Mouse (Mus musculus) neutrophil, adult 65 days (primary cell): ENCODE data around the gene Kcng3. TPM values are rescaled to one million over a fixed set of nuclear protein-coding genes. Genes with fewer than 3 reads are reported as not detected.

ENCODE experiments used
- total RNA-seq: library from RNA; stranded (reverse); gene quantifications from 2 replicates; pipeline ENCODE4 v1.2.4, GENCODE M21; 2023

The Kcng3 gene
- total RNA-seq: not detected in 2 replicates

DNA sequence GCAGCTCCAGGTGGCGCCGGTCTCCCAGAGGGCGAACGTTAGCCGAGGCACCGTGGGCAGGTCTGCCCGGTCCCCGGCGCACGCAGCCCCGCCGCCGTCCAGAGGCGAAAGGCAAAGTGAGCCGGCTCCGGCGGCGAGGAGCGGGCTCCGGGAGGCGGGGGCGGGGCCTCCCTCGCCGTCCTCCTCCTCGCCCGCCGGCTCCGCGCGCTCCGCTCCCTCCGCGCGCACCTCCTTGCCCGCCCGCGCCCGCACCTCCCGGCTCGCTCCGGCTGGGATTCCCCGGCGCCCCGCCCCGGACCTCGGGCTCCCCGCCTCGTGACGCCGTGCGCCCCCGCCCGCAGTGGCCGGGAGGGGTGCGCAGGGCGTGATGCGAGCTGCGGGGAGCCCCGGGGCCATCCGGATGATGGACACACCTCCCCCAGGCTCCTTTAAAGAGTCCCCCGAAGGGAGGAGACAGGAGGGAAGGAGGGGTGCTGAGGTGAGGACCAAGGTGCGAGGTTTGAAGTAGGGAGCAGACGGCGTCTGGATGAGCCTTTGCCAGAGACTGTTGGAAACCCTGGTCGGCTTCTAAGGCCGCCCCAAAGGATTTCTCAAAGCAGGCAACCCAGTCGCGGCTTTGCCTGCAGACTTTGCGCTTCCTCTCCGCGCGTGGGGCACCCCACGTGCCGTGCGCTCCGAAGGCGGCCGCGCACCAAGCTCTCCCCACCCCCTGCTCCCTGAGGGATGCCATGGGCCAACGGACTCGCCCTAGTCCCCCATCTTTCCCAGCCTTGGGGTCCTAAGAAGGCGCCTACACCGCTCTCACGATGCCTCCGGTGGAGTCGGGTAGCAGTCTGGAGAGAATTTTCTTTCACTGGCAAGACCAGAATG, at the start of gene Kcng3:
Gene Kcng3, minus strand, starts transcription at position 113 of the 870 bp plus-strand sequence.

Other genes starting within 250 kb of the Kcng3 start
- gene Cox7a2l, start 114.6 kb downstream of the Kcng3 start, total RNA-seq: 103 and 114 TPM in 2 replicates
- 28.1 and 28.2 TPM in 2 replicates for gene Mta3, start 74.3 kb upstream of the Kcng3 start, total RNA-seq
- gene Haao, start 216.1 kb upstream of the Kcng3 start, total RNA-seq: 31.7 and 35.6 TPM in 2 replicates